Mouse (Mus musculus) embryonic facial prominence, embryonic 14.5 days (tissue): ENCODE data around the gene Slc39a3. TPM values are rescaled to one million over a fixed set of nuclear protein-coding genes. Genes with fewer than 3 reads are reported as not detected.

Experiments used
- ATAC-seq: fragments of 200-750 bp; cut with Nextera tagmentation; 2 replicates; pipeline ENCODE4 v1.8.0; 2017; ENCODE audit warnings: low read depth, moderate number of reproducible peaks, moderate TSS enrichment
- DNase-seq: peaks from one replicate; pipeline ENCODE4 v3.0.0-alpha.2; 2015; ENCODE audit warnings: low spot score
- H3K27ac ChIP-seq: fragments of 300-500 bp; sonication (generic); replicated peaks from 2 replicates; pipeline ENCODE4 v1.5.1; 2014; ENCODE audit warnings: low read depth, mild to moderate bottlenecking, low read length, moderate library complexity
- H3K27me3 ChIP-seq: fragments of 300-500 bp; sonication (generic); replicated peaks from 2 replicates; pipeline ENCODE4 v1.6.1; 2014; ENCODE audit warnings: low read length; ENCODE audit not compliant: control insufficient read depth, insufficient read depth
- H3K36me3 ChIP-seq: fragments of 300-500 bp; sonication (generic); 2 replicates; pipeline ENCODE4 v1.6.1; 2014; ENCODE audit warnings: low read length, mixed read lengths; ENCODE audit not compliant: control insufficient read depth, insufficient read depth
- H3K4me1 ChIP-seq: fragments of 300-500 bp; sonication (generic); 2 replicates; pipeline ENCODE4 v1.6.1; 2014; ENCODE audit warnings: antibody characterized with exemption, low read length; ENCODE audit not compliant: control insufficient read depth, insufficient read depth
- H3K4me2 ChIP-seq: fragments of 300-500 bp; sonication (generic); 2 replicates; pipeline ENCODE4 v1.6.1; 2014; ENCODE audit warnings: low read depth, mild to moderate bottlenecking, low read length, moderate library complexity, mixed read lengths
- H3K4me3 ChIP-seq: fragments of 300-500 bp; sonication (generic); 2 replicates; pipeline ENCODE4 v1.5.1; 2014; ENCODE audit warnings: low read depth, mild to moderate bottlenecking, low read length
- H3K9ac ChIP-seq: fragments of 300-500 bp; sonication (generic); 2 replicates; pipeline ENCODE4 v1.6.1; 2014; ENCODE audit warnings: low read depth, mild to moderate bottlenecking, low read length, moderate library complexity, mixed read lengths
- H3K9me3 ChIP-seq: fragments of 300-500 bp; sonication (generic); 2 replicates; pipeline ENCODE4 v1.6.1; 2016; ENCODE audit warnings: low read length; ENCODE audit not compliant: control insufficient read depth
- WGBS: fragments of 180-500 bp; shearing (Covaris S2); extraction: QIAGEN DNeasy Blood & Tissue Kit; methylation state at CpG from one replicate; pipeline ENCODE4 v1.1.7; 2014; 5-methylcytosine and 5-hydroxymethylcytosine counted together
- polyA plus RNA-seq: library from polyadenylated mRNA; unstranded; fragments of >200 nt; fragmentation: Nextera tagmentation; extraction: Ambion mirVana; gene quantifications from 2 replicates; pipeline ENCODE4 v1.2.1, GENCODE M21; 2014

The Slc39a3 gene
- polyA plus RNA-seq, 1 experiment from 2014 or later = 11.9 TPM

- WGBS = 11% methylated on average over 10 of the region's 10 CpGs
- H3K4me1 ChIP-seq = peaks cover 4% of the 10 kb centered on the region
- H3K27me3 ChIP-seq = peaks cover 24% of the 10 kb centered on the region
- H3K36me3 ChIP-seq = no peaks in the 10 kb centered on the region
- no peak overlapping the region for H3K4me3 ChIP-seq
- peak overlapping the region; percentile 21 for H3K9ac ChIP-seq
- DNase-seq (peak; percentile 93), ATAC-seq (peak; percentile 92)
- no peaks in the 10 kb centered on the region for H3K9me3 ChIP-seq
- H3K4me2 ChIP-seq = 0 out of 2 replicates have a peak overlapping the region, but pooled peaks have one; percentile 16
- H3K27ac ChIP-seq = peak overlapping the region; percentile 34; the same call in 1 of the 2 replicates
These were observed 49.4 kb downstream of the Slc39a3 start for GRCm38 (mm10) chr10:80987709-80988441.

GRCm38 (mm10) chr10:80986754-80987153 lies 50.5 kb downstream of the Slc39a3 start:
- H3K27ac ChIP-seq = no peak overlapping the region
- ATAC-seq (no peak), DNase-seq (no peak)
- no peaks in the 10 kb centered on the region for H3K9me3 ChIP-seq
- H3K4me1 ChIP-seq = peaks cover 4% of the 10 kb centered on the region
- H3K4me3 ChIP-seq = no peak overlapping the region
- H3K9ac ChIP-seq = no peak overlapping the region
- H3K4me2 ChIP-seq = no peak overlapping the region
- peaks cover 24% of the 10 kb centered on the region for H3K27me3 ChIP-seq
- H3K36me3 ChIP-seq = no peaks in the 10 kb centered on the region
- WGBS = 78% methylated on average over 6 of the region's 6 CpGs

- Histone ChIP-seq H3K4me1 (peaks cover 4% of the 10 kb centered on the region), H3K4me3 (peak overlapping the region; percentile 19), H3K27ac (no peak overlapping the region), H3K36me3 (no peaks in the 10 kb centered on the region), H3K27me3 (peaks cover 24% of the 10 kb centered on the region), H3K4me2 (peak overlapping the region; percentile 45), H3K9me3 (no peaks in the 10 kb centered on the region), H3K9ac (peak overlapping the region; percentile 9; the same call in 1 of the 2 replicates)
- DNase-seq (no peak), ATAC-seq (no peak; the same call in 1 of the 2 replicates)
- WGBS = 32% methylated on average over 13 of the region's 13 CpGs
These were observed 51.1 kb downstream of the Slc39a3 start for GRCm38 (mm10) chr10:80985970-80986701.

- Histone ChIP-seq H3K4me3 (peak overlapping the region; percentile 19), H3K9me3 (no peaks in the 10 kb centered on the region), H3K27ac (no peak overlapping the region), H3K9ac (peak overlapping the region; percentile 9), H3K36me3 (no peaks in the 10 kb centered on the region), H3K4me1 (peaks cover 4% of the 10 kb centered on the region), H3K4me2 (peak overlapping the region; percentile 45), H3K27me3 (peaks cover 24% of the 10 kb centered on the region)
- DNase-seq (no peak), ATAC-seq (no peak; the same call in 1 of the 2 replicates)
- WGBS = 11% methylated on average over 25 of the region's 37 CpGs
These were observed 51.8 kb downstream of the Slc39a3 start for GRCm38 (mm10) chr10:80985241-80985969.

- no peak for ATAC-seq
- no peak overlapping the region for H3K27ac ChIP-seq
- H3K4me1 ChIP-seq = peaks cover 4% of the 10 kb centered on the region
- no peaks in the 10 kb centered on the region for H3K9me3 ChIP-seq
- WGBS = 87% methylated on average over 12 of the region's 12 CpGs
- H3K4me2 ChIP-seq = no peak overlapping the region
- no peak overlapping the region for H3K9ac ChIP-seq
- no peak overlapping the region for H3K4me3 ChIP-seq
- H3K36me3 ChIP-seq = no peaks in the 10 kb centered on the region
- peaks cover 24% of the 10 kb centered on the region for H3K27me3 ChIP-seq
- DNase-seq = no peak
These were observed 53.0 kb downstream of the Slc39a3 start for GRCm38 (mm10) chr10:80984223-80984622.

- Histone ChIP-seq H3K9ac (no peak overlapping the region), H3K4me3 (no peak overlapping the region), H3K4me2 (no peak overlapping the region), H3K27ac (no peak overlapping the region), H3K9me3 (no peaks in the 10 kb centered on the region), H3K4me1 (peaks cover 4% of the 10 kb centered on the region), H3K27me3 (peaks cover 24% of the 10 kb centered on the region), H3K36me3 (no peaks in the 10 kb centered on the region)
- WGBS = 53% methylated on average over 4 of the region's 4 CpGs
- ATAC-seq (no peak), DNase-seq (no peak)
These were observed 54.8 kb downstream of the Slc39a3 start for GRCm38 (mm10) chr10:80982381-80982780.

- ATAC-seq (no peak), DNase-seq (no peak)
- Histone ChIP-seq H3K9ac (no peak overlapping the region), H3K27ac (no peak overlapping the region), H3K4me1 (peaks cover 4% of the 10 kb centered on the region), H3K27me3 (peaks cover 20% of the 10 kb centered on the region), H3K4me3 (no peak overlapping the region), H3K9me3 (no peaks in the 10 kb centered on the region), H3K36me3 (no peaks in the 10 kb centered on the region), H3K4me2 (no peak overlapping the region)
- WGBS = 52% methylated on average over 7 of the region's 7 CpGs
These were observed 55.6 kb downstream of the Slc39a3 start for GRCm38 (mm10) chr10:80981564-80982112.
